Mouse (Mus musculus): ENCODE measurements around the gene Frs3.
"Not testable (repeated sequence)": the region's sequence is repeated elsewhere in the genome, so short reads cannot be mapped to it uniquely, and the experiment has no call there.

Frs3 gene

DNA sequence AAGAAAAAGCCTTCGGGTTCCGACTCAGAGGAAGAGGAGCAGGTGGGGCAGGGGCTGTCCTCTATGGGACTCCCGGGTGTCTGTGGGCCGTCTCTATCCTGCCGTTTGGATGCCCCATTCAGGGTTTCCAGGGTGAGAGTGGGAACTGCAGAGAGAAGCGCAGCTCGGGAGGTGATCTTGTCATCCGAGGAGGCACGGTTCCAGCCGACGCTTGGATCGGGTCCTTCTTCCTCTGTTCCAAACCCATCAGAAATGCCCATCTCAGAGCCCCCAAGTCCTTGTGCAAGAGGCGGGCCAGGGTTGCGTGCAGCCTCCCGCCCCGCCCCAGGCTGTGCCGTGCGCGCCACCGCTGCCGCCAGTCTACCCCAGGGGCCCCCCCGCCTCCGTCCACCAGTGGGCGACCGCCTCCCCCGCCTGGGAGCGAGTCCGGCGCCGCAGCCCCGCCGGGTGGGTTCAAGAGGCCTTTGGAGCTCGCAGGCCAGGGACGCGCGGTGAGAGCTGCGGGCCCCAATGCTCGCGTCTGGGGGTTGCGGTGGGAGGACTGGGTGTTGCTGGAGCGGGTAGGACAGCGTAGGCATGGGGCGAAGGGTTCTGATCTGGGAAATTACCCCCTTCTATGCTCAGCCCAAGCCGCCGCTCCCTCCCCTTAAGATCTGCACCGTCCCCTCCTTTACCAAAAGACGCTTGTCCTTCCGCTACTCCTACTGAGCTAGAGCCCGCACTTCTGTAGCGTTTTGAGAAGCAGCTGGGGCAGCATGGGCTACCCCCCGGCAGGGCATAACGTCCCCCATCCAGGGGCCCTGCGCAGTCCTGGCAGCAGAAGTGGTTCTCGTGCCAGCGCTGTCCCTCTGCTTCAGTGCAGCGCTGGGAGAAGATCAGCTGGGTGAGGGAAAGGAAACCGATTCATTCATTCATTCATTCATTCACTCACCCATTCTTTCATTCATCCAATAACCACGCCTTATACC is at the start of gene Frs3:
Frs3 (plus strand) TSS at position 423 of the 968 bp plus-strand sequence.
- peak; percentile 61 to 69 for DNase-seq (ENCODE audit: low spot score in 2 of 2)

DNA sequence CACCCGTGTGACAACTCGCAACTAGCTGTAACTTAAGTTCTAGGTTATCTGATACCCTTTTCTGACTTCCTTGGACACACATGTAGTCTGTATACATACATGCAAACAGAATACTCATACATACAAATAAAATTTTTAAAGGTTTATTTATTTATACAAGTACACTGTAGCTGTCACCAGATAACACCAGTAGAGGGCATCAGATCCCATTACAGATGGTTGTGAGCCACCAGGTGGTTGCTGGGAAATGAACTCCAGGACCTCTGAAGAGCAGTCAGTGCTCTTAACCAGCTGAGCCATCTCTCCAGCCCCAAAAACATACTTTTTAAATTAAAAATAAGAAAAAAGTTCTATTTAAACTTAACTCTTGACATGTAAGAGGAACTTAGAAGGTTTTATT is 45.8 kb upstream of the Frs3 start:
- no peak for DNase-seq (ENCODE audit: low spot score in 2 of 2)

DNA sequence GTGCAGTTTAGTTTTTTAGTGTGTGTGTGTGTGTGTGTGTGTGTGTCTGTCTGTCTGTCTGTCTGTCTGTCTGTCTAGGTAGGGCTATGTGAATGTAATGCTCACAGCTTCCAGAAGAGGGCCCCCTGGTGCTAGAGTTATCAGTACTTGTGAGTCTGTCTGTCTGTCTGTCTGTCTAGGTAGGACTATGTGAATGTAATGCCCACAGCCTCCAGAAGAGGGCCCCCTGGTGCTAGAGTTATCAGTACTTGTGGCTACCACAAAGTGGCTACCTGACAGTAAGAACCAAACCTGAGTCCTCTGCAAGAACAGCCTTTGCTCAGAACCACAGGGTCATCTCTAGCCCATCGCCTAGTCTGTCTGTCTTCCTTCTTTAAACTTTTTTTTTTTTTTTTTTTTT is 42.1 kb upstream of the Frs3 start:
- peak; percentile 40 to 44 for DNase-seq (ENCODE audit: low spot score in 2 of 2)

DNA sequence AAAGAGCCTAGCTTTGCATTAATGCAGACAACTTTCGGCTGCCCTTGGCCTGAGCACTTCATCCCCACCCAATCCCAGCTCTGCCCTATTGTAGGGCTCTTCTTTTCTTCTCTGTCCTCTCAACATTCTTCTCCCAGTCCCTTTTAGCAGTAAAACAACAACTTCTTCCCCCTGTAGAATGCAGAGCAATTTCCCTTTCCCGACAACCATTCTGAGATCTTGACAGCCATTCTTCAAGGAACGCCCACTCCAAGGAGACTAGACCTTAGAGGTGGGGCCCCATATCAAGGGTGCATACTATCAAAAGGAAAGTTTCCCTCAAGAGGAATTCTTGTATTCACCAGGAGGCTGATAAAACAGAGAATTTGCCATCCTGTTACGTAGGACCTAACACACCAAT is 39.9 kb upstream of the Frs3 start:
- no peak for DNase-seq (ENCODE audit: low spot score in 2 of 2)

DNA sequence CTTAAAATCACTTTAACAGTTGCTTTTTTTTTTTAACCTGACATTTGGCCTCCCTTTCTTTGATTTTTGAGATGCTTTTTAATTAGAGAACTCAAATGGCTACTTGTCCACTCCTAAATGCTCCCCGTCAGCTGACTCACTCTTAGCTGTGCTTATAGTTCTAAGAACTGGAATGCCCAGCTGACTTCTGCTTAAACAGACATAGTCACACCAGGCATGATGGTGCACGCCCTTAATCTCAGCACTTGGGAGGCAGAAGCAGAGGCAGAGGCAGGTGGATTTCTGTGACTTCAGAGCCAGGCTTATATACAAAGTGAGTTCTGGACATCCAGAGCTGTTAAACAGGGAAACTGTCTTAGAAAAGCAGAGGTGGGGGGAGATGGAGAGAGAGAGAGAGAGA is 36.9 kb upstream of the Frs3 start:
- no peak for DNase-seq (ENCODE audit: low spot score in 2 of 2)

DNA sequence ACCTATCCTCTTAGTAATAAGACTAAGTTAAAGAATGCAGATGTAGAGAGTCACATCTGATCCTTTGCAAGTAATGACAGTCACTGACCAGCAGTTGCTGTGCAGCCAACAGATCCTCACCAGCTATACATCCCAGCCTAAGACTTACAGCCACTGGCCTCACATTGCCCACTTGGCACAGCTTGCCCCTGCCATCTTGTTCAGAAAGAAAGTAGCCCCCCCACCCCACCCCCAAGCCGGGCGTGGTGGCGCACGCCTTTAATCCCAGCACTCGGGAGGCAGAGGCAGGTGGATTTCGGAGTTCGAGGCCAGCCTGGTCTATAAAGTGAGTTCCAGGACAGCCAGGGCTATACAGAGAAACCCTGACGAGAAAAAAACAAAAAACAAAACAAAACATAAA is 34.5 kb upstream of the Frs3 start:
- DNase-seq (ENCODE audit: low spot score in 2 of 2), result not testable (repeated sequence)

DNA sequence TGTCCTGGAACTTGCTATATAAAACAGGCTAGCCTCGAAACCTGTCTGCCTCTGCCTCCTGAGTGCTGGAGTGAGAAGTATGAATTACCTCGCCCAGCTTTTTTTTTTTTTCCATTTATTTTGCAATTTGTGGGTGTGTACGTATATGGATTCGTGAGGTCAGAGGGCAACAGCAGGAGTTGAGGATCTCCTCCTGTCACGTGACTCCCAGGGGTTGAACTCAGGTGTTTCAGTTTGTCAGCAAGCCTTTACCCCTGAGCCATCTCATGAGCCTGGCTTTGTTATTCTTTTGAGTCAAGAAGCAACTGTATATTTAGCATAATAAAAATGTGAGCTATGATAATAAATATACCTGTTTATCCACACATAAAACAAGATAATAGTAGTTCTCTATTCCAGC is 33.1 kb upstream of the Frs3 start:
- no peak for DNase-seq (ENCODE audit: low spot score in 2 of 2)

DNA sequence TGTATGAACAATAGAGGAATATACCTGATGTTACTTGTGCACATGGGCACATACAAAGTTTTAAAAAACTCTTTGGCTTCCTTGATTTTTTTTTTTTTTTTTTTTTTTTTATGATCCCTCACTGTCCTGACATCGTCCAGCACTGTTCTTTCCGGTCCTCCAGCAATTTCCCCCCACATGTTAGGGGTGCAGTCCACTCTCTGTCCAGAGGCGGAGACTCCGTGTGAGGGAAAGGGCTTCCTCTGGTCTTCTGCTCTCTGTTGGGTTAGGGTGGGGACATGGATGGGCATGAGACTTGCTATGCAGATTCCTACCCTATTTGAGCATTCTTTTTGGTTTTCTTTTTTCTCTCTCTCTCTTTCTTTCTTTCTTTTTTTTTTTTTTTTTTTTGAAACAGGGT is 30.9 kb upstream of the Frs3 start:
- DNase-seq (ENCODE audit: low spot score in 2 of 2), result no peak

DNA sequence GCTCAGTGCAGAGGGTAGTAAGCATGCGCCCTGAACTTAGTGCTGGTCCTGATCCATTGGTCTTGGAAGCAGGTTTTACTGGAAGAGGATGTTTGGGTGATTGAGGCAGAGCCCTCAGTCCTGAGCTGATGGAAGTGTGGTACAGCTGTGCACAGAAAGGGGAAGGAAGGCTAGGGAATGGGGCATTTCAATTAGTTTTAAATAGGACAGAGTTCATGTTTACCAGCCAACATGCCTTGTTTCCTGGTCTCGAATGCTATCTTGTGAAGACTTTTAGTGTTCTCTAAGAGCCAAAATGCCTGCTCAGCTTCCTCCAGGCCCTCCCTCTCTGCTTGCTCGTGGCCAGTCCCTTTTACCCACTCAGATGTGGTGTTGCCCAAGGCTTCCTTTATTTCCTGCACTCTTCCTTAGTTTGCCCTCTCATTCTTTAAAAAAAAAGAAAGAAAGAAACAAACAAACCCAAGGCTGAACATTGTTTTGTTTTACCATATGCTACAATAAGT is 30.0 kb upstream of the Frs3 start:
- no peak for DNase-seq (ENCODE audit: low spot score in 2 of 2)

DNA sequence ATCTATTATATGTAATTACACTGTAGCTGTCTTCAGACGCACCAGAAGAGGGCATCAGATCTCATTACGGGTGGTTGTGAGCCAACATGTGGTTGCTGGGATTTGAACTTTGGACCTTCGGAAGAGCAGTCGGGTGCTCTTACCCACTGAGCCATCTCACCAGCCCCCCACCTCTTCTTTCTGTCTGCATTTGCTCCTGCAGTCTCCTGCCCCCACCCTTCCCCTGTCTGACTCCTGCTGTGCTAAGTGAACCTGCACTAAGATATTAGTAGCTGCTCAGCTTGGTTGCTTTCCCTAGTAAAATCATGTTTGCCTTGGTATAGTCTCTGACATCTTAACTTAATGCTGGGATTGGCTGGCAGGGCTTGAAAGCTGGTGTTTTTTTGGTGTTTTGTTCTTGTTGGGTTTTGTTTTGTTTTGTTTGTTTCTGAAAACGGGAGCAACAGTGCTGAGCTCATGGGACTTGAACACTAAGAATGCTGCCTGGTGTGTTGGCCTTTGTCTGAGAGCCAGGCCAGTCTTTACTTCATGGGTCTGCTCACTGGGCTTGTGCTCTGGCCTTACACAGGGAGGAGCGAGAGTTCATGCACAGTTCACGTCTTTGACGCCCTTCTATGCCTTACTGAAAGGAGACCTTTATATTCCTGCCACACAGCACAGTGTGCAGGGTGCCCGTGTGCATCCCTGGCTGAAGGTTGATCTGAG is 25.7 kb upstream of the Frs3 start:
- DNase-seq (ENCODE audit: low spot score in 2 of 2), result no peak

DNA sequence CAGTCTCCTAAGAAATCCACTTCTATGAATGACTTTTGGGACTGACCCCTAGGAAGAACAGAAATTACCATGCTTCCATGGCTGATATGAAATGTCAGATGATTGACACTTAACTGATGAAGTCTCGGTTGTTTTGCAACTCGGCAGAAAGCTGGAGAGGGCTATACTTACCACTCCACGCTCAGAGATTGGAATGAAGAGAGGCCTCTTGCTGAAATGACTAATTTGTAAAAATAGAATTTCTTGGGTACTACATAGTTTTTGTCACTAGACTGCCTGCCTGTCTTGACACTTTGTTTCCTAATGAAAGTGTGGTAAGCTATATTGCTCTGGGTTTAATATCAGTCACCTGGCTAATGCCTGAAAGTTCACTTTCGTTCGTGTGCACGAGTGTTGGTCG is 24.4 kb upstream of the Frs3 start:
- no peak for DNase-seq (ENCODE audit: low spot score in 2 of 2)

DNA sequence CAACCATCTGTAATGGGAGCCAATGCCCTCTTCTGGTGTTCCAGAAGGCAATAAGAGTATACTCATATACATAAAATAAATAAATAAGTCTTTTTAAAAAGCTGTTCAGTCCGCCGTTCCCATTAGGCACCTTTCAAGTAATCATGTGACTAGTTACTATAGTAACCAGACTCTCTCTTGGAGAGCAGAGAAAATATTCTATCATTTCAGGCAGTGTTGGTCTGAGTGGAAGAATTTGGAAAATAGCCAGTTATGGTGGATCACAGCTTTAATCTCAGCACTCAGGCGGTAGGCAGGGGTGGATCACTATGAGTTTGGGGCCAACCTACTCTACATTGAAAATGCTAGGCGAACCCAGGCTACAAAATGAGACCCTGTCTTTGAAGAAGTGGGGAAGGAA is 19.7 kb upstream of the Frs3 start:
- DNase-seq (ENCODE audit: low spot score in 2 of 2), result no peak

DNA sequence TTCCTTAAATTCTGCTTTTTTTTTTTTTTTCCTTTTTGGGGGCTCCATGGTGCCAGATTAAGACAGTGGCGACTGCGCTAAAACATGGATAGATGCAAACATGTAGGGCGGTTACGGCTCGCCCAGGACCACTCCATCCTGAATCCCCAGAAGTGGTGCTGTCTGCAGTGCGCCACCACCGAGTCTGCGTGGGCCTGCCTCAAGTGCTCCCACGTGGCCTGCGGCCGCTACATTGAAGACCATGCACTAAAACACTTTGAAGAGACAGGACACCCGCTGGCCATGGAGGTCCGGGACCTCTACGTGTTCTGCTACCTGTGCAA is 16.9 kb upstream of the Frs3 start:
- DNase-seq (ENCODE audit: low spot score in 2 of 2), result no peak

DNA sequence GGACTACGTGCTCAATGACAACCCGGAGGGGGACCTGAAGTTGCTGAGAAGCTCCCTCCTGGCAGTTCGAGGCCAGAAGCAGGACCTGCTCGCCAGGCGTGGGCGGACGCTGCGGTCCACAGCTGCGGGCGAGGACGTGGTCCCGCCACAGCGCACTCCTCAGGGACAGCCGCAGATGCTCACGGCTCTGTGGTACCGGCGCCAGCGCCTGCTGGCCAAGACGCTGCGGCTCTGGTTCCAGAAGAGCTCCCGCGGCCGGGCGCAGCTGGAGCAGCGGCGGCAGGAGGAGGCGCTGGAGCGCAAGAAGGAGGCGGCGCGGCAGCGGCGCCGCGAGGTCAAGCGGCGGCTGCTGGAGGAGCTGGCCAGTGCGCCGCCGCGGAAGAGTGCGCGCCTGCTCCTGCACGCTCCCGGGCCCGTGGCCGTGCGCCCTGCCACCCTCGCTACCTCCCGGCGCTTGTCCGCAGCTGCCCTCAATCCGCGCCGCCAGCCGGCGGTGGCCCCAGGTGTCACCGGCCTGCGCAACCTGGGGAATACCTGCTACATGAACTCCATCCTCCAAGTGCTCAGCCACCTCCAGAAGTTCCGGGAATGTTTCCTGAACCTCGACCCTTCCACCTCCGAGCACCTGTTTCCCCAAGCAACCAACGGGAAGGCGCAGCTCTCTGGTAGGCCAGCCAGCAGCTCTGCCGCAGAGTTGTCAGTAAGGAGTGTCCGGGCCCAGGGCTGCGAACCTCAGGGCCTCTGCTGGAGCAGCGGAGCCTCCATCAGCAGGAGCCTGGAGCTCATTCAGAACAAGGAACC is 16.3 kb upstream of the Frs3 start:
- DNase-seq (ENCODE audit: low spot score in 2 of 2), result no peak

DNA sequence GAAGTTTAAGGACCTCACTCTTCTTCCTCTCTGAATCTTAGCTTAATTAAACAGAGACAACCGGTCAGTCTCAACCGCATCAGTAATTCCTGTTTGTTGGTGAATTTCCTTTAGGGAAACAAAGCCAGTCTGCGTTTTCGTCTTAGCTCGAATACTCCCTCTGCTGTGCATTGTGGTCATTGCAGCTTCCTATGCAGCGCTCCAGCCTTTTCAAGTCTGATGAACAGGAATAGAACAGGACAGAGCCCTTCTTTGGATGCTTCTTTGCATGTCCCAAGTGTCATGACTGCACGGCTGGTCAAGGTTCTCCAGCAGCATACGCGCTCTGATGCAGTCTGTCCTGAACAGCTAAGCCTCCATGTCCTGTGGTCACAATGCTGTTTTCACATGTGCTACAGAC is 12.2 kb upstream of the Frs3 start:
- peak in 1 of 2 experiments; percentile 81 for DNase-seq (ENCODE audit: low spot score in 2 of 2)

DNA sequence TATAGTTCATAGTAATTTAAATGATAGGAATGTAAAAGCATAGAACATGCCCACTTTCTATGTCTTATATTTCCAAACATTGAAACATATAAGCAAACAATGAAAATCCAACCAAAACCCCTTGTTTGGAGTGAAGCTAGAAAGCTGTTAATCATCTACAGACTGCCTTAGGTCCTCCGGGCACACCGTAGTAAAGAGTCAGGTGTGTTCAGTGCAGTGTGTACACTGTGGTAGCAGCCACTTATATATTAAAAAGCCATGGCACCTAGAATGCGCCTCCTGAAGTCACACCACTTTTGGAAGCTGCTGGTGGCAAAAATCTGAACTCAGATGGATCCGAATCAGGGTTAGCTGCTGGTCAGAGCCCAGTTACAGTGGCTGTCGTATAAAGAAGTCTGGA is 10.6 kb upstream of the Frs3 start:
- no peak for DNase-seq (ENCODE audit: low spot score in 2 of 2)

DNA sequence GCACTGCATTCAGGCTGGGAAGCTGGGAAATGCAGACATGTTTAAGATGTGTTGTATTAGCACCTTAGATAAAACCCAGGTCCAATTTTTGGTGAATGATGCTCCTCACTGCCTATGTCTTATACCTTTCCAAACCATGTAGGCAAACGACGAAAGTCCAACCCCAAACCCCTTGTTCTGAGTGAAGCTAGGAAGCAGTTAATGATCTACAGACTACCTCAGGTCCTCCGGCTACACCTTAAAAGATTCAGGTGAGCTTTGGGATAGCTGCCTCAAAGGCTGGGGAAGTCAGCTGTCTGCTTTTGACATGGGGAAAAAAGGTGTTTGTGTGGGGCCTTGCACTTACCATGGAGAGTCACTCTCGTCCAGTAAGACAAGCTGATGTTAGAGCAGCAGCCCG is 10.1 kb upstream of the Frs3 start:
- no peak for DNase-seq (ENCODE audit: low spot score in 2 of 2)

DNA sequence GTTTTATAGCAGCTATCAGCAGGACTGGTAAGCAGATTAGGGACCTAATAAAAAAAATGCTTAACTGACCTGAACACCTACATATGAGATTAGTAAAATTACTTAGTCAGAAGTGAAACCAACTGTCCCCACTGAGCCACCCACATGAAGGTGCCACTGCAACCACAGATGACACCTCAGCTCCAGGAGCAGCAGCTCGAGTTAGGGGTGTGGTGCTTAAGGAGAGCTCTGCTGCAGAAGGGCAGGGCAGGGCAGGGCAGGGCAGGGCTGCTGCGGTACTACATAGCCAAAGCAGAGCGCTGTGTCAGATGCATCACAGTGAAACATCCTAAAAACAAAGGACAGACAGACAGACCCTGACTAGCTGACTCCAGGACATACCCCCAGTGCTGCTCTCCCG is 6.0 kb upstream of the Frs3 start:
- no peak for DNase-seq (ENCODE audit: low spot score in 2 of 2)

DNA sequence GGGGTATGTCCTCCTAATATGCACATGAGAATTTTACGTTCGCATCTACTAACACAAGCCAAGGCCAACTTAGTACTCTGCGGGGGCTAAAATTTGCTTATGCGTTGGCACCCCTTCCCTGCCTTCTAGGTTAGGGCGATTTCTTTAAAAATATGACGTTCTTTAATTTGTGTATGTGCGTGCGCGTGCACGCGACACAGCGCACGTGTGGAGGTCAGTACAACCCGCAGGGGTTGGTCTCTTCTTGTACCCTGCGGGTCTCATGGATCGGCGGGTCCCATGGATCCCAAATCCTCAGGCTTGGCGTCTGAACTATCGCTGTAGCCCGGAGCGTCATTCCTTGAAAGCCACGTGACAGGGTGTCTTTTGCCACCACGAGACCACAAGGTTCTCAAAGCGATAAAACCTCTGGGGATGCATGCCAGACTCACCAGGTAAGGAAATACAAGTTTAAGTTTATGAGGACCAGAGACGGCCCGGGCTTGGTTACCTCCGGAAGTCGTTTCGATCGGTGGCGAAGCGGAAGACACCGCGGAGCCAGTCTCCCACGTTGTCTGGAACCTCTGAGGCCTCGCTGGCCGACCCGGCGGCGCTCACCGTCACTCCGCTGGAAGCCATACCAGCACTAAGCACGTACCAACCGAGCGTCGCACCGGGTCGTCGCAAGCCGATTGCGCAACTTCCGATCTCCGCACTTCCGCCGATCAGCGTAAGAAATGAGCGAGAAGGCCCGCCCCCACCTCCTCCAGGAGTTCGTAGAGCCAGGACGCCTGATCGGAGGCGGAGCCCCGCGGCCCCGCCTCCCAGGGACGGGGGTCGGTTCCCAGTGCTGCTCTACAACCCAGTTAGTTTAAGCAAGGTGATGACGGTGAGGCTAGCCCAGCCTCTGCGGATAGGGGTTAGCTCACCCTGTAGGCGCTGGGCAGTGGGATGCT is 1.2 kb upstream of the Frs3 start:
- DNase-seq (ENCODE audit: low spot score in 2 of 2), result peak; percentile 93

DNA sequence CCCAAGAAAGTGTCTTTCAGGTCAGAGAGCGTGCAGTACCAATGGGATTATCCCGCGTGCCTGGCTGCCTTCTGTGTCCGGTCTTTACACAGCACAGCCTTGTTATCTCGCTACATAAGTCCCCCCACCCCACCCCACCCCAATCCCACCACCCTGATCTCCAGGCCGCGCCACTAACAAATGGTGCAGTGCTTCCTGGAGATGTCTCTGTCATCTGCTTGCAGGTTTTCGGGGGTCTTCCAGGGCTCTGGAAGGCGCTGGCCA is 554 bp upstream of the Frs3 start, which contains the start of gene Tomm6:
Tomm6 (minus strand) TSS at position 43 of the 264 bp plus-strand sequence.
- DNase-seq (ENCODE audit: low spot score in 2 of 2), result no peak

DNA sequence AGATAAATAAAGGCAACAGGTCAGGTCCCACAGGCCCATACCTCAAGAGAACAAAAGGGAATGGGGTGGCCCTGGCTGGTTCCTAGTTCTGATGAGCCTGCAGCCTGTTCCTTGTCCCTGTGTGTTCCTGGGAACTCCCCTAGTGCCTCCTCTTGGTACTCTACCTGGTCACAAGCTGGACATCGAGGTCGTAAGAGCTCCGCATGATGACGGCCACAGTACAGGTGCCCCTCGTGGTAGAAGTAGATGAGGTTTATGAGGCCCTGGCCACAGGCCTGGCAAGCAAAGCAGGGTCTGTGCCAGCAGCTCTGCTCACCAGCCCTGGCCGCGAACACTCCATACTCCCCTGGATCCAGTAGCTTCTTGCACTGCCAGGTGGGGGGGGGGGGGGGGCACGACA is 1.1 kb downstream of the Frs3 start:
- DNase-seq (ENCODE audit: low spot score in 2 of 2), result no peak
